Mouse (Mus musculus) intestine, postnatal 0 days (tissue): ENCODE measurements around the gene C130074G19Rik. TPM values are rescaled to one million over a fixed set of nuclear protein-coding genes. Genes with fewer than 3 reads are reported as not detected.

Experiments
- ATAC-seq: fragments of 200-750 bp; cut with Nextera tagmentation; 2 replicates; pipeline ENCODE4 v1.8.0; 2017; ENCODE audit warnings: mild to moderate bottlenecking, moderate TSS enrichment, moderate library complexity
- H3K27ac ChIP-seq: fragments of 300-500 bp; sonication (generic); 2 replicates; pipeline ENCODE4 v1.5.1; 2014; ENCODE audit warnings: mild to moderate bottlenecking, low read depth, low read length, moderate library complexity
- H3K27me3 ChIP-seq: fragments of 300-500 bp; sonication (generic); replicated peaks from 2 replicates; pipeline ENCODE4 v1.6.1; 2014; ENCODE audit warnings: low read length, mixed read lengths; ENCODE audit not compliant: control insufficient read depth, insufficient read depth
- H3K36me3 ChIP-seq: fragments of 300-500 bp; sonication (generic); 2 replicates; pipeline ENCODE4 v1.6.1; 2014; ENCODE audit warnings: mild to moderate bottlenecking, moderate library complexity; ENCODE audit not compliant: control insufficient read depth, insufficient read depth
- H3K4me1 ChIP-seq: fragments of 300-500 bp; sonication (generic); replicated peaks from 2 replicates; pipeline ENCODE4 v1.6.1; 2014; ENCODE audit warnings: antibody characterized with exemption, low read length, mixed read lengths; ENCODE audit not compliant: control insufficient read depth, insufficient read depth
- H3K4me2 ChIP-seq: fragments of 300-500 bp; sonication (generic); replicated peaks from 2 replicates; pipeline ENCODE4 v1.6.1; 2014; ENCODE audit warnings: low read depth, mild to moderate bottlenecking, moderate library complexity
- H3K4me3 ChIP-seq: fragments of 300-500 bp; sonication (generic); 2 replicates; pipeline ENCODE4 v1.5.1; 2014; ENCODE audit warnings: low read depth, low read length
- H3K9ac ChIP-seq: fragments of 300-500 bp; sonication (generic); 2 replicates; pipeline ENCODE4 v1.6.1; 2014; ENCODE audit warnings: mild to moderate bottlenecking, low read depth, low read length
- H3K9me3 ChIP-seq: fragments of 300-500 bp; sonication (generic); 2 replicates; pipeline ENCODE4 v1.6.1; 2016; ENCODE audit warnings: mixed run types; ENCODE audit not compliant: control insufficient read depth
- CTCF ChIP-seq: sonication (generic); IDR thresholded peaks from 2 replicates; pipeline ENCODE4 v1.5.1; 2016; ENCODE audit warnings: low read depth, mild to moderate bottlenecking, control low read depth, antibody characterized with exemption, moderate library complexity
- WGBS: fragments of 180-500 bp; shearing (Covaris S2); extraction: QIAGEN DNeasy Blood & Tissue Kit; methylation state at CpG from one replicate; pipeline ENCODE4 v1.1.7; 2014; 5-methylcytosine and 5-hydroxymethylcytosine counted together
- polyA plus RNA-seq: library from polyadenylated mRNA; unstranded; fragments of >200 nt; fragmentation: Nextera tagmentation; extraction: Ambion mirVana; gene quantifications from 2 replicates; pipeline ENCODE4 v1.2.1, GENCODE M21; 2015

C130074G19Rik gene
- polyA plus RNA-seq, 1 experiment from 2014 or later: 6.3 TPM

- no peak for TF ChIP-seq CTCF
- peak; percentile 33; the same call in 1 of the 2 replicates for ATAC-seq
- Histone ChIP-seq H3K4me1 (peaks cover 4% of the 10 kb centered on the region; the same call in 1 of the 2 replicates), H3K27ac (no peak overlapping the region), H3K27me3 (no peaks in the 10 kb centered on the region), H3K4me3 (no peak overlapping the region), H3K9ac (no peak overlapping the region), H3K4me2 (no peak overlapping the region), H3K9me3 (no peaks in the 10 kb centered on the region), H3K36me3 (no peaks in the 10 kb centered on the region)
- 65% methylated on average over 1 of the region's 1 CpGs for WGBS
Measured at GRCm38 (mm10) chr1:184871506-184871905, 11.5 kb downstream of the C130074G19Rik start.

GRCm38 (mm10) chr1:184870646-184871385 is 12.2 kb downstream of the C130074G19Rik start:
- 72% methylated on average over 11 of the region's 11 CpGs for WGBS
- H3K9me3 ChIP-seq: no peaks in the 10 kb centered on the region
- H3K27me3 ChIP-seq: no peaks in the 10 kb centered on the region
- H3K27ac ChIP-seq: no peak overlapping the region
- no peak overlapping the region for H3K4me3 ChIP-seq
- no peak for TF ChIP-seq CTCF
- no peak overlapping the region for H3K4me2 ChIP-seq
- H3K4me1 ChIP-seq: peaks cover 4% of the 10 kb centered on the region; the same call in 1 of the 2 replicates
- no peak for ATAC-seq
- H3K9ac ChIP-seq: no peak overlapping the region
- H3K36me3 ChIP-seq: no peaks in the 10 kb centered on the region

- WGBS: 63% methylated on average over 4 of the region's 4 CpGs
- H3K9ac ChIP-seq: no peak overlapping the region
Measured at GRCm38 (mm10) chr1:184869939-184870565, 13.0 kb downstream of the C130074G19Rik start.

GRCm38 (mm10) chr1:184867640-184868120 is 15.3 kb downstream of the C130074G19Rik start:
- H3K9me3 ChIP-seq: no peaks in the 10 kb centered on the region
- no peak overlapping the region for H3K9ac ChIP-seq
- H3K4me2 ChIP-seq: no peak overlapping the region
- WGBS: 69% methylated on average over 3 of the region's 3 CpGs
- ATAC-seq: no peak
- H3K4me1 ChIP-seq: peaks cover 4% of the 10 kb centered on the region; the same call in 1 of the 2 replicates
- H3K4me3 ChIP-seq: no peak overlapping the region
- H3K36me3 ChIP-seq: no peaks in the 10 kb centered on the region
- no peak for TF ChIP-seq CTCF
- no peaks in the 10 kb centered on the region for H3K27me3 ChIP-seq
- H3K27ac ChIP-seq: no peak overlapping the region

More at GRCm38 (mm10) chr1:184869939-184870565, 13.0 kb downstream of the C130074G19Rik start:
- no peak for TF ChIP-seq CTCF
- Histone ChIP-seq H3K27ac (no peak overlapping the region), H3K9me3 (no peaks in the 10 kb centered on the region), H3K27me3 (no peaks in the 10 kb centered on the region), H3K4me1 (peaks cover 4% of the 10 kb centered on the region; the same call in 1 of the 2 replicates), H3K4me3 (no peak overlapping the region), H3K4me2 (no peak overlapping the region), H3K36me3 (no peaks in the 10 kb centered on the region)
- no peak for ATAC-seq

GRCm38 (mm10) chr1:184864381-184864801 is 18.6 kb downstream of the C130074G19Rik start:
- 0 out of 2 replicates have a peak overlapping the region, but pooled peaks have one; percentile 50 for H3K27ac ChIP-seq
- no peaks in the 10 kb centered on the region for H3K9me3 ChIP-seq
- ATAC-seq: no peak
- peaks cover 4% of the 10 kb centered on the region; the same call in 1 of the 2 replicates for H3K4me1 ChIP-seq
- TF ChIP-seq CTCF: no peak
- H3K4me2 ChIP-seq: no peak overlapping the region
- H3K36me3 ChIP-seq: no peaks in the 10 kb centered on the region
- no peaks in the 10 kb centered on the region for H3K27me3 ChIP-seq
- no peak overlapping the region for H3K9ac ChIP-seq
- 32% methylated on average over 7 of the region's 7 CpGs for WGBS
- H3K4me3 ChIP-seq: no peak overlapping the region

GRCm38 (mm10) chr1:184862636-184863035 is 20.4 kb downstream of the C130074G19Rik start:
- 78% methylated on average over 6 of the region's 6 CpGs for WGBS
- no peak for TF ChIP-seq CTCF
- H3K27me3 ChIP-seq: no peaks in the 10 kb centered on the region
- H3K4me3 ChIP-seq: no peak overlapping the region
- ATAC-seq: no peak
- H3K4me2 ChIP-seq: no peak overlapping the region
- peaks cover 4% of the 10 kb centered on the region; the same call in 1 of the 2 replicates for H3K4me1 ChIP-seq
- H3K9me3 ChIP-seq: no peaks in the 10 kb centered on the region
- no peak overlapping the region for H3K27ac ChIP-seq
- H3K9ac ChIP-seq: no peak overlapping the region
- H3K36me3 ChIP-seq: no peaks in the 10 kb centered on the region
